Mouse (Mus musculus) forebrain, embryonic 15.5 days (tissue): Measurements from ENCODE around the gene Nelfb. TPM values are rescaled to one million over a fixed set of nuclear protein-coding genes. Genes with fewer than 3 reads are reported as not detected.

ENCODE experiments used
- ATAC-seq: fragments of 200-750 bp; cut with Nextera tagmentation; replicated peaks from 2 replicates; pipeline ENCODE4 v1.8.0; 2017; ENCODE audit warnings: mild to moderate bottlenecking, moderate TSS enrichment, moderate library complexity
- H3K27ac ChIP-seq: fragments of 300-500 bp; sonication (generic); replicated peaks from 2 replicates; pipeline ENCODE4 v1.5.1; 2015; ENCODE audit warnings: mild to moderate bottlenecking, inconsistent platforms
- H3K27me3 ChIP-seq: fragments of 300-500 bp; sonication (generic); 2 replicates; pipeline ENCODE4 v1.6.1; 2015; ENCODE audit warnings: inconsistent platforms
- H3K36me3 ChIP-seq: fragments of 300-500 bp; sonication (generic); 2 replicates; pipeline ENCODE4 v1.6.1; 2015; ENCODE audit warnings: mild to moderate bottlenecking, inconsistent platforms
- H3K4me1 ChIP-seq: fragments of 300-500 bp; sonication (generic); 2 replicates; pipeline ENCODE4 v1.6.1; 2015; ENCODE audit warnings: inconsistent platforms
- H3K4me2 ChIP-seq: fragments of 300-500 bp; sonication (generic); replicated peaks from 2 replicates; pipeline ENCODE4 v1.6.1; 2015; ENCODE audit warnings: mild to moderate bottlenecking, inconsistent platforms
- H3K4me3 ChIP-seq: fragments of 300-500 bp; sonication (generic); 2 replicates; pipeline ENCODE4 v1.5.1; 2015; ENCODE audit warnings: mild to moderate bottlenecking, inconsistent platforms
- H3K9ac ChIP-seq: fragments of 300-500 bp; sonication (generic); replicated peaks from 2 replicates; pipeline ENCODE4 v1.6.1; 2015; ENCODE audit warnings: mild to moderate bottlenecking, inconsistent platforms
- H3K9me3 ChIP-seq: fragments of 300-500 bp; sonication (generic); 2 replicates; pipeline ENCODE4 v1.6.1; 2016; ENCODE audit warnings: inconsistent platforms
- WGBS: fragments of 180-500 bp; shearing (Covaris S2); methylation state at CpG from one replicate; pipeline ENCODE4 v1.1.7; 2015; ENCODE audit warnings: mixed read lengths; 5-methylcytosine and 5-hydroxymethylcytosine counted together
- polyA plus RNA-seq: library from polyadenylated mRNA; unstranded; fragments of >200 nt; fragmentation: Nextera tagmentation; extraction: Ambion mirVana; gene quantifications from 2 replicates; pipeline ENCODE4 v1.2.1, GENCODE M21; 2015

The Nelfb gene
- polyA plus RNA-seq, 1 experiment from 2014 or later = 102 TPM

DNA sequence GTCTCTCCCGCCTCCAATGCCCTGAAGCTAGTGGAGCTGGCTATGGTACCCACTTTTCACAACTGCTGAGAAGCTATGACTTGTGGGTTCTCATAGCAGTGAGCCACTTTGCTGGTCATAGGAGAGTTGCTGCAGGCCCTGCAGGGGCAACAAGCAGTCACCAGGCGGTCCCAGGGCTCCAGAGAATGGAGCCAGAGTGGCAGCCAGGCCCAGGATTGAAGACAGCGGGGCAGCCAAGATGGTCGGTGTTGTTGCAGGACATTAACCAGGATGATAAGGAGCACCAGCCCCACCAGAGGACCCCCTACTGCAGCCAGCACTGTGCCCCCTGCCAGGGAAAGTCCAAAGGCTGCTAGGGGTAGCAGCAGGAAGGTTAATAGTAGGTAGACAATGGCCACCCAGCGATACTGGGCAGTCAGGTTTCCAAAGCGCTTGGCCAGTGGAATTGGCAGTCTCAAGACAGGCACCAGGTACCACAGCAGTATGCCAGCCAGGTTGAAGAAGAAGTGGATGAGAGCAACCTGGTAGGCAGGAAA is 17.8 kb upstream of the Nelfb start:
- Histone ChIP-seq H3K27ac (0 out of 2 replicates have a peak overlapping the region, but pooled peaks have one; percentile 72), H3K9ac (no peak overlapping the region), H3K4me2 (peak overlapping the region; percentile 36; the same call in 1 of the 2 replicates), H3K4me3 (no peak overlapping the region), H3K27me3 (no peaks in the 10 kb centered on the region), H3K4me1 (peaks cover 17% of the 10 kb centered on the region), H3K9me3 (no peaks in the 10 kb centered on the region), H3K36me3 (no peaks in the 10 kb centered on the region)
- ATAC-seq = no peak
- 71% methylated on average over 6 of the region's 6 CpGs for WGBS

GRCm38 (mm10) chr2:25228431-25228889 is 17.2 kb upstream of the Nelfb start:
- no peak for ATAC-seq
- Histone ChIP-seq H3K9ac (peak overlapping the region; percentile 26; the same call in 1 of the 2 replicates), H3K27ac (peak overlapping the region; percentile 72), H3K4me1 (peaks cover 21% of the 10 kb centered on the region), H3K36me3 (no peaks in the 10 kb centered on the region), H3K4me3 (peak overlapping the region; percentile 16), H3K4me2 (peak overlapping the region; percentile 36), H3K9me3 (no peaks in the 10 kb centered on the region), H3K27me3 (no peaks in the 10 kb centered on the region)
- WGBS = under 1% methylated on average over 7 of the region's 7 CpGs

- Histone ChIP-seq H3K27me3 (no peaks in the 10 kb centered on the region), H3K4me1 (peaks cover 25% of the 10 kb centered on the region), H3K9me3 (no peaks in the 10 kb centered on the region), H3K36me3 (no peaks in the 10 kb centered on the region), H3K4me2 (no peak overlapping the region), H3K9ac (no peak overlapping the region), H3K4me3 (no peak overlapping the region), H3K27ac (no peak overlapping the region)
- no peak for ATAC-seq
- WGBS = 92% methylated on average over 4 of the region's 4 CpGs
Observed at GRCm38 (mm10) chr2:25227406-25227805, 16.1 kb upstream of the Nelfb start.

DNA sequence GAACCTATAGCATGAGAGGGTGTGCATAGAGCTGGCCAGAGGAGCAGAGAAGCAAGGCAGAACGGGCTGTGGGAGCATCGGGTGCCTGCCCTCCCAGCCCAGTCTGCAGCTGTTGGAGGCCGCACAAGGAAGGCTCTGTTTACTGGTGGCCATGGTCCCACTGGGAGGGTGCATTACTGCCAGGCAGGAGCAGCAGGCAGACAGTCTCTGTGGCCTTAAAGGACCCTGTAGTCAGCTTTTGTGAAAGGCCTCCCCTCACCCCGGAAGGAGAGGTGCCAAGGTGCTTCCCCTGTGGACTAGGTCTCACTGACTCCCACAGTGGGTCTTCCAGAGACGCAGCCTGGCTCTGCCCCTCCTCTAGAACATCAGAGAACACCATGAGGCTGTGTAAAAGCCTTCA is 15.6 kb upstream of the Nelfb start:
- Histone ChIP-seq H3K4me3 (no peak overlapping the region), H3K36me3 (peaks cover 1% of the 10 kb centered on the region; the same call in 1 of the 2 replicates), H3K9ac (no peak overlapping the region), H3K9me3 (no peaks in the 10 kb centered on the region), H3K27ac (no peak overlapping the region), H3K4me2 (no peak overlapping the region), H3K4me1 (peaks cover 25% of the 10 kb centered on the region), H3K27me3 (no peaks in the 10 kb centered on the region)
- ATAC-seq = no peak
- WGBS = 87% methylated on average over 5 of the region's 5 CpGs

- no peaks in the 10 kb centered on the region for H3K9me3 ChIP-seq
- 0 out of 2 replicates have a peak overlapping the region, but pooled peaks have one; percentile 69 for H3K9ac ChIP-seq
- peak overlapping the region; percentile 45 for H3K4me2 ChIP-seq
- WGBS = 77% methylated on average over 8 of the region's 8 CpGs
- peaks cover 4% of the 10 kb centered on the region; the same call in 1 of the 2 replicates for H3K36me3 ChIP-seq
- H3K4me1 ChIP-seq = peaks cover 25% of the 10 kb centered on the region
- H3K4me3 ChIP-seq = peak overlapping the region; percentile 69; the same call in 1 of the 2 replicates
- ATAC-seq = no peak
- no peaks in the 10 kb centered on the region for H3K27me3 ChIP-seq
- peak overlapping the region; percentile 99 for H3K27ac ChIP-seq
Observed at GRCm38 (mm10) chr2:25225811-25226379, 14.6 kb upstream of the Nelfb start.

- peaks cover 25% of the 10 kb centered on the region for H3K4me1 ChIP-seq
- H3K27ac ChIP-seq = peak overlapping the region; percentile 99
- H3K4me3 ChIP-seq = peak overlapping the region; percentile 69
- peak overlapping the region; percentile 69 for H3K9ac ChIP-seq
- H3K27me3 ChIP-seq = no peaks in the 10 kb centered on the region
- ATAC-seq = peak; percentile 98
- H3K9me3 ChIP-seq = no peaks in the 10 kb centered on the region
- H3K4me2 ChIP-seq = peak overlapping the region; percentile 45
- peaks cover 4% of the 10 kb centered on the region; the same call in 1 of the 2 replicates for H3K36me3 ChIP-seq
- 1% methylated on average over 41 of the region's 41 CpGs for WGBS
Observed at GRCm38 (mm10) chr2:25224766-25225752, 13.8 kb upstream of the Nelfb start.

GRCm38 (mm10) chr2:25224492-25224765 is 13.1 kb upstream of the Nelfb start, which contains the start of gene Tubb4b:
TSS of gene Tubb4b (minus strand) at chr2:25224702.
- Histone ChIP-seq H3K9ac (peak within 1 kb of the TSS; percentile 69), H3K9me3 (no peaks in the 10 kb centered on the region), H3K4me2 (peak within 1 kb of the TSS; percentile 81), H3K4me1 (peaks cover 25% of the 10 kb centered on the region), H3K4me3 (peak within 1 kb of the TSS; percentile 69), H3K27ac (peak within 1 kb of the TSS; percentile 99), H3K27me3 (no peaks in the 10 kb centered on the region), H3K36me3 (peaks cover 4% of the 10 kb centered on the region; the same call in 1 of the 2 replicates)
- no peak for ATAC-seq
- under 1% methylated on average over 17 of the region's 17 CpGs for WGBS

DNA sequence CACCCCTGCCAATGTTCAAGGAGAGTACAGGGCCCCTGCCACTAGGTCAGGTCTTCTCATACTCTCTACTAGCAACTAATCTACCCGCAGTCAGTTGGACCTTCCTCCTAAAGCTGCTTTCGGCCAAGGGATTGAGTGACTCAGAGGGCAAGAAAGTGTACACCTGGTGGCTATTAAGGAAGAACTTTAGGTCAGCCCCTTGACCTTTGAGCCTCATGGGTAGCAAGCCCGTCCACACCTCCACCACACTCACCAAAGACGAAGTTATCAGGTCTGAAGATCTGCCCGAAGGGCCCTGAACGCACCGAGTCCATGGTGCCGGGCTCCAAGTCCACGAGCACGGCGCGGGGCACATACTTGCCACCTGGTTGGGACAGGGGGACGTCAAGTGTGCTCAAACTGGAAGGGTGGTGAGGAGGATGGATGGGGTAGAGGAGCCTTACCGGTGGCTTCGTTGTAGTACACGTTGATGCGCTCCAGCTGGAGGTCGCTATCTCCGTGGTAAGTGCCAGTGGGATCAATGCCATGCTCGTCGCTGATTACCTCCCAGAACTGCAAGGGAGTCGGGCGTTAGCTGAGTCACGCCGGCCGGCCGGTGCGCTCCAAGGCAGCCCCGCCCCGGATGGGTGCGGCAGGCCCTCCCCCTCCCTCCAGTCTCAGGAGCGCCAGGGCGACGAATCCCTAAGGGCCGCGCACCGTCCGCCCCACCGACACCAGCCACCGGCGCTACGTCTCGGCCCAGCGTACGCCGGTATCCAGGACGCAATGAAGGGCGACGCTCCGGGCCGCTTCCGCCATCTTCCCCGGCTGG is 12.6 kb upstream of the Nelfb start:
- Histone ChIP-seq H3K4me2 (peak overlapping the region; percentile 81), H3K9me3 (no peaks in the 10 kb centered on the region), H3K27ac (peak overlapping the region; percentile 90), H3K36me3 (peaks cover 4% of the 10 kb centered on the region; the same call in 1 of the 2 replicates), H3K4me1 (peaks cover 24% of the 10 kb centered on the region), H3K27me3 (no peaks in the 10 kb centered on the region), H3K9ac (peak overlapping the region; percentile 69), H3K4me3 (peak overlapping the region; percentile 69)
- WGBS = 3% methylated on average over 52 of the region's 53 CpGs
- ATAC-seq = no peak

DNA sequence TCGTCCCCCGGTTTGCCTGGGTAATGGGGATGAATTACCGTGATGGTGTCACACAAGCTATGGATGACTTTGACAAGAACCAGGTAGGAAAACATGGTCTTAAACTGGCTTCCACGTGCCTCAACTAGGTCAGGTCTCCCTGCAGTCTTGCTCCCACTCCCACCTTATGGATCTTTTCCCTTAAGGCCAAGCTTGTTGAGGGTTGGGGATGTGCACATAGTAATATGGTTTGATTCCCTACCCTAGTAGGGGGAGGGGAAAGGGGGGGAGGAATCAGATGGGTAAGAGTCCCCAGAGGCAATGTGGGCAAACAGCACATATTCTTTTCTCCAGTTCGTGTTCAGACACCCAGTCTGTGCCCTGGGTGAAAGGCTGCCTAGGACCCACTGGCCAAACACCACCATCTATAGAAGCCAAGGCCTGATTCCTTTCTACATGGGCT is 10.1 kb upstream of the Nelfb start:
- H3K27me3 ChIP-seq = no peaks in the 10 kb centered on the region
- no peaks in the 10 kb centered on the region for H3K9me3 ChIP-seq
- peaks cover 4% of the 10 kb centered on the region; the same call in 1 of the 2 replicates for H3K36me3 ChIP-seq
- H3K4me2 ChIP-seq = no peak overlapping the region
- ATAC-seq = no peak
- H3K4me3 ChIP-seq = no peak overlapping the region
- H3K9ac ChIP-seq = no peak overlapping the region
- 78% methylated on average over 5 of the region's 5 CpGs for WGBS
- H3K4me1 ChIP-seq = peaks cover 17% of the 10 kb centered on the region
- H3K27ac ChIP-seq = no peak overlapping the region

- H3K4me2 ChIP-seq = no peak within 1 kb of the TSS
- no peak within 1 kb of the TSS for H3K27ac ChIP-seq
- H3K4me1 ChIP-seq = peaks cover 4% of the 10 kb centered on the region
- ATAC-seq = no peak
- no peaks in the 10 kb centered on the region for H3K9me3 ChIP-seq
- no peaks in the 10 kb centered on the region for H3K27me3 ChIP-seq
- no peak within 1 kb of the TSS for H3K9ac ChIP-seq
- peaks cover 4% of the 10 kb centered on the region; the same call in 1 of the 2 replicates for H3K36me3 ChIP-seq
- no peak within 1 kb of the TSS for H3K4me3 ChIP-seq
Observed at GRCm38 (mm10) chr2:25218445-25218844, 7.2 kb upstream of the Nelfb start, which contains the start of gene Fam166a. TSS of gene Fam166a (plus strand) at chr2:25218745.

DNA sequence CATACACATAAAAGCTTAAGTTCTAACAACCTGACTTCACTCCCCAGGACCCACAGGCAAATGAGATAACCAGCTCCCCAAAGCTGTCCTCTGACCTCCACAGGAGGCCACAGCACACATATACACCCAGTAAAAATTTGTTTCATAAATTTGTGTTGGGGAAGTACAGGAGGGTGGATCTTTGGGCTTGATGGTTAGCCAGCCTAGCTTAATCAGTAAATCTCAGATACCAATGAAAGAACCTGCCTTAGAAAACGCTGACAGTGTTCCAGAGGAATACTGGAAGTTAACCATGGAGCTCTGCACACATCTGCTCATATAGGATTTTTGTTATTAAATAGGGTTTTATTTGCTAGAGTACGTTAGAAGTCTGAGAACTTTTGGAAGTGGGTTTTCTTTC is 6.4 kb upstream of the Nelfb start:
- H3K9ac ChIP-seq = no peak overlapping the region
- WGBS = 65% methylated on average over 2 of the region's 2 CpGs
- no peak overlapping the region for H3K4me2 ChIP-seq
- peaks cover 4% of the 10 kb centered on the region; the same call in 1 of the 2 replicates for H3K36me3 ChIP-seq
- ATAC-seq = no peak
- H3K4me1 ChIP-seq = no peaks in the 10 kb centered on the region
- no peaks in the 10 kb centered on the region for H3K9me3 ChIP-seq
- H3K4me3 ChIP-seq = no peak overlapping the region
- H3K27me3 ChIP-seq = no peaks in the 10 kb centered on the region
- no peak overlapping the region for H3K27ac ChIP-seq
